Mouse (Mus musculus): Measurements from ENCODE around the gene Zfp605. TPM values are rescaled to one million over a fixed set of nuclear protein-coding genes. Genes with fewer than 3 reads are reported as not detected.

Gene Zfp605
- polyA plus RNA-seq, 1 experiment = 0.80 TPM

DNA sequence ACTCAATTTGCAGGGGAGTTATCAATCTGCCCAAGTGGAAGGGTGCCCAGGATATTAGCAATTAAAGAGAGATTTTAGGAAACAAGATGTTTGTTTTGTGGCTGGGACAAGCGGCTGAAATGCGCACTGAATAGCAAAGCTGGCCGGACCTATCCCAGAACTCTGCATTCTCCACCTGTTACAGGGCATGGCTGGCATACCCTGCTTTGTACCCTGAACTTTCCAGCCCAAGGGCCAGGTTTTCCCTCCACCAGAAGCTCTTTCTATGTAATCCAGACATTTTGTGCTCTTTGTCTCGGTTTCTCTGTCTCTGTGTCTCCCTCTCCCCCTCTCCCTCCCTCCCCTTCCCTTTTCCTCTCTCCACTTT lies 15.1 kb upstream of the Zfp605 start:
- Histone ChIP-seq H3K4me3 (ENCODE audit: control insufficient read depth, insufficient read depth, low read length) (peak overlapping the region; percentile 55), H3K4me1 (replicated peaks; ENCODE audit: control insufficient read depth, insufficient read depth, low read length) (peaks cover 23% of the 10 kb centered on the region), H3K27ac (ENCODE audit: control insufficient read depth, insufficient read depth, low read length) (peak overlapping the region; percentile 75), H3K27me3 (ENCODE audit: control insufficient read depth, insufficient read depth, low read length) (no peaks in the 10 kb centered on the region), H3K36me3 (ENCODE audit: control insufficient read depth, insufficient read depth, low read length) (no peaks in the 10 kb centered on the region)
- 2% methylated on average over 4 of the region's 4 CpGs for WGBS
- TF ChIP-seq CTCF (IDR thresholded peaks at IDR 0.05; ENCODE audit: borderline replicate concordance, control insufficient read depth, extremely low read depth, insufficient read depth, low read length, poor library complexity) (no peak), POLR2A (IDR thresholded peaks at IDR 0.05; ENCODE audit: control insufficient read depth, extremely low read depth, insufficient read depth, low read length, poor library complexity) (no peak)
- DNase-seq = no peak

DNA sequence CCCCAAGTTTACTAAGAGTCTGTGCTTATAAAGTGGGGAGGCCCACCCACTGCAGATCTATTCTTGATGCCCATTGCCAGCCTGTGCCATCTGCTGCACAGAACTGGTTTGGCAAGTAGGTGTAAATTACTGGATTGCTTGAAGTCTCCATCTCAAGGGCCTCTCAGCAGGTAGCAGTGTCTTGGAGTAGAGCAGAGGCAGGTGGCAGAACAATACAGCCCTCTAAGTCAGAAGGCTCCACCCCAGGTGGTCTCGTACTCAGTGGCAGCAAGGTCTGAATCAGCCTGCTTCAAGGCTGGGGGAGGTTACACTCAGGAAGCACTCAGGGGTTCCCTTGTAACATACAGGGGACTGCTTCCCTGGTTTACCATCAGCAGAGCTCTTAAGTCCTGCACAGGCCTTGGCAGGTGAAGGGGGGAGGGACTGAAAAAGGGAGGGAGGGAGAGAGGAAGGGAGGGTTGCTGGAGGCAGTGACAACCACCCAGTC lies 10.9 kb upstream of the Zfp605 start:
- H3K27ac ChIP-seq (ENCODE audit: control insufficient read depth, insufficient read depth, low read length) = peak overlapping the region; percentile 2; the same call in 1 of the 2 replicates
- WGBS = 13% methylated on average over 1 of the region's 1 CpGs

DNA sequence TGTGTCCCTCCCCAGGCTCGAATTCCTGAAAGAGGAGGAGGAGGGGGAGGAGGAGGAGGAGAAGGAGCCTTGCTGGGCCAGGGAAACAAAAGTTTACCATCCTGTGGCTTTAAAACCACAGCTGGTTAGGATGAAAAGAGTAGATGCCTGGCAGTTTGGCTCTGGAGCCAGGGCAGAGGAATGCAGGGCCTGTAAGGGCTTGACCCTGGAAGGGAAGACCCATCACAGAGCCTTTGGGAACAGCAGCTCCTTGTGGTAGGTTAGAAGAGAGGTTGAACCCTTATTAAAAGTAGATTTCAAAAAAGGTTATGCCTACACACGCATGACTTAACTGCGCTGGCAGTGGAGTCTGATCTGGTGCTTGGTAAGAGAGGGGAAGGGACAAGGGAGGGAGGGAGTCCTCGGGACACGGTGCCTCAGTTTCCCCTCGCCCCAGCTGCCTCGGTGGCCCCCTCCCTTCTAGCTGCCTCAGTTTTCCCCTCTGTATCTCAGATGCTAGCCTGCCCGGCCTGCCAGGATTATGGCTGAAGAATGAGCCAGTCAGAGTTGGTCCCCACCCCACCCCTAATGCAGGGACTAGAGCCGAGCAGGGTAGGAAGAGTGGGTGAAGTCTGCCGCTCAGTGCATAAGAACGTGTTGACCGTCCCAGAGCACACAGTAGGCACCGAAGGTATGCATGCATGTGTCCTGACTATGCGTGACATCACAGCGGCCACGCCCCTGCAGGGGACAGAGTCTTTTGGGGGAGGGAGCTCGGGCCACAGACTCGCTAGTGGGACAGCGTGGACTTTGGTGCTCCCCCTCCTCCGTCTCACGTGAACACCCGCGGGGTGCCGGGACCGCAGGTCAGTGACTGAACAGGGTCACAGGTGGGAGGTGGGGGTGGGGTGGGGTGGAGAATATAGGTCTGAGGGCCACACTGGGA lies 10.0 kb upstream of the Zfp605 start, which contains the start of gene Plcxd1:
Gene Plcxd1 (plus strand): TSS at position 314 of the 925 bp plus-strand sequence.
- Histone ChIP-seq H3K4me3 (ENCODE audit: control insufficient read depth, insufficient read depth, low read length) (peak within 1 kb of the TSS; percentile 46), H3K4me1 (replicated peaks; ENCODE audit: control insufficient read depth, insufficient read depth, low read length) (peaks cover 44% of the 10 kb centered on the region), H3K36me3 (ENCODE audit: control insufficient read depth, insufficient read depth, low read length) (peaks cover 3% of the 10 kb centered on the region; the same call in 1 of the 2 replicates), H3K27me3 (ENCODE audit: control insufficient read depth, insufficient read depth, low read length) (no peaks in the 10 kb centered on the region), H3K27ac (ENCODE audit: control insufficient read depth, insufficient read depth, low read length) (peak within 1 kb of the TSS; percentile 2; the same call in 1 of the 2 replicates)
- DNase-seq = no peak
- 53% methylated on average over 25 of the region's 25 CpGs for WGBS
- TF ChIP-seq CTCF (IDR thresholded peaks at IDR 0.05; ENCODE audit: borderline replicate concordance, control insufficient read depth, extremely low read depth, insufficient read depth, low read length, poor library complexity) (no peak), POLR2A (IDR thresholded peaks at IDR 0.05; ENCODE audit: control insufficient read depth, extremely low read depth, insufficient read depth, low read length, poor library complexity) (no peak)

More for the DNA sequence above, 10.9 kb upstream of the Zfp605 start:
- Histone ChIP-seq H3K36me3 (ENCODE audit: control insufficient read depth, insufficient read depth, low read length) (no peaks in the 10 kb centered on the region; the same call in 1 of the 2 replicates), H3K27me3 (ENCODE audit: control insufficient read depth, insufficient read depth, low read length) (no peaks in the 10 kb centered on the region), H3K4me3 (ENCODE audit: control insufficient read depth, insufficient read depth, low read length) (no peak overlapping the region), H3K4me1 (replicated peaks; ENCODE audit: control insufficient read depth, insufficient read depth, low read length) (peaks cover 46% of the 10 kb centered on the region)
- no peak; the same call in 1 of the 2 replicates for TF ChIP-seq POLR2A (IDR thresholded peaks at IDR 0.05; ENCODE audit: control insufficient read depth, extremely low read depth, insufficient read depth, low read length, poor library complexity)
- TF ChIP-seq CTCF (IDR thresholded peaks at IDR 0.05; ENCODE audit: borderline replicate concordance, control insufficient read depth, extremely low read depth, insufficient read depth, low read length, poor library complexity) = no peak
- DNase-seq = no peak

DNA sequence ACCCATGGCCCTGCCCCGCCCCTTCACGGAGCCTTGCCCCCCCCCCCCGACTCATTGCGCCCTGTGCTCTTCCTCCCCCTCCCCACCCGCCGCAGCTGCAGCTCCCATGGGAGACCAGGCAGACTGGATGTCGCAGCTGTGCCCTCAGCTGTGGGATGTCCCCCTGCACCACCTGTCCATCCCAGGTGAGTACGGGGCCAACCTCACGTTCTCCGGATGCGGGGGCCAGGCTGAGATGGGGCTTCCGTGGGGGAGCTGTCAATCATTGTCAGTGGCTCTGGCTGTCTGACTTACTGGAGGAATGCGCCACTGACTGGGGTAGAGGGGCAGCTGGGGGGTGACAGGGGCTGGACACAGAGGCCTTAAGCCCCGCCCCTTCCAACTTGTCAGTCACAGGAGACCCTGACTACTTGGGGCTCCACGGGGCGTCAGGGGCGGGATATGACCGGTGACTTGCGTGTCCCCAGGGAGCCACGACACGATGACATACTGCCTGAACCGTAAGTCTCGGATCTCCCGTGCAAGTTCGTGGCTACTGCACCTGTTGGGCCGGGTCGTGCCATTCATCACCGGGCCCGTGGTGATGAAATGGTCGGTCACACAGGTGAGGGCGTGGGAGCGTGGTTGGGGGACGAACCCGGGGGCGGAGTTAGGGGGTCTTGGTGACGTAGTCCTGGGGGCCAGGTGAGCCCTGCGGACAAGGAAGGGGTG lies 8.8 kb upstream of the Zfp605 start:
- DNase-seq = peak; percentile 62
- H3K36me3 ChIP-seq (ENCODE audit: control insufficient read depth, insufficient read depth, low read length) = peaks cover 3% of the 10 kb centered on the region; the same call in 1 of the 2 replicates
- 4% methylated on average over 37 of the region's 37 CpGs for WGBS

DNA sequence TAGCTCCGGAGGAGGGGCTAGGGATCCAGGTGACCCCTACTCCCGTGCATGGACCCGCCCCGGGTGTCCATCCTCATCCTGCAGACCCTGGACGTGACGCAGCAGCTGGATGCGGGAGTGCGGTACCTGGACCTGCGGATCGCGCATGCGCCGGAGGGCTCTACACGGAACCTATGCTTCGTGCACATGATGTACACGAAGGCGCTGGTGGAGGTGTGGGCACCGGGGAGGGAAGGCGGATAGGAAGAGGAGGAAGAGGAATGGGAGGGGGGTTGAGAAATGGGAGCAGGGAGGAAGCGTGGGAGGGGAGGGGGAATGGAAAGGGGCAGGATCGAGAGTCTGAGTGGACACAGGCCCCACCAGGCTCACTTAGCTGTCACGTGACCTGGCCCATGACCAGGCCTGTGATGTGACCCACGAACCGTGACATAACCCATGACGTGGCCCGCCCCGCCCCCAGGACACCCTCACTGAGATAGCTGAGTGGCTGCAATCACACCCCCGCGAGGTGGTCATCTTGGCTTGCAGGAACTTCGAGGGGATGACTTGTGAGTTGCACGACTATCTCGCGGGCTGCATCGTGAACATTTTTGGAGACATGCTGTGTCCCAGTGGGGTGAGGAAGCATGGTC lies 8.1 kb upstream of the Zfp605 start:
- peak; percentile 37 for DNase-seq
- Histone ChIP-seq H3K27ac (ENCODE audit: control insufficient read depth, insufficient read depth, low read length) (no peak overlapping the region), H3K4me3 (ENCODE audit: control insufficient read depth, insufficient read depth, low read length) (peak overlapping the region; percentile 46), H3K36me3 (ENCODE audit: control insufficient read depth, insufficient read depth, low read length) (peaks cover 3% of the 10 kb centered on the region; the same call in 1 of the 2 replicates), H3K27me3 (ENCODE audit: control insufficient read depth, insufficient read depth, low read length) (no peaks in the 10 kb centered on the region), H3K4me1 (replicated peaks; ENCODE audit: control insufficient read depth, insufficient read depth, low read length) (peaks cover 45% of the 10 kb centered on the region)
- TF ChIP-seq POLR2A (IDR thresholded peaks at IDR 0.05; ENCODE audit: control insufficient read depth, extremely low read depth, insufficient read depth, low read length, poor library complexity) (no peak), CTCF (IDR thresholded peaks at IDR 0.05; ENCODE audit: borderline replicate concordance, control insufficient read depth, extremely low read depth, insufficient read depth, low read length, poor library complexity) (no peak)
- WGBS = 28% methylated on average over 34 of the region's 34 CpGs

More for the DNA sequence above, 8.8 kb upstream of the Zfp605 start:
- H3K27ac ChIP-seq (ENCODE audit: control insufficient read depth, insufficient read depth, low read length) = no peak overlapping the region
- H3K4me1 ChIP-seq (replicated peaks; ENCODE audit: control insufficient read depth, insufficient read depth, low read length) = peaks cover 39% of the 10 kb centered on the region
- H3K27me3 ChIP-seq (ENCODE audit: control insufficient read depth, insufficient read depth, low read length) = no peaks in the 10 kb centered on the region
- peak overlapping the region; percentile 46 for H3K4me3 ChIP-seq (ENCODE audit: control insufficient read depth, insufficient read depth, low read length)
- no peak for TF ChIP-seq CTCF (IDR thresholded peaks at IDR 0.05; ENCODE audit: borderline replicate concordance, control insufficient read depth, extremely low read depth, insufficient read depth, low read length, poor library complexity)
- no peak for TF ChIP-seq POLR2A (IDR thresholded peaks at IDR 0.05; ENCODE audit: control insufficient read depth, extremely low read depth, insufficient read depth, low read length, poor library complexity)
